Mouse (Mus musculus) ES-Bruce4 (cell line): ENCODE measurements at regions not wholly inside any gene's neighbourhood (a gene's known extent, or its start where the extent isn't known, plus 50 kb on each side); places are given as distances from the start of the nearest gene placed in this dataset.

Source experiments
- CTCF ChIP-seq: IDR thresholded peaks from one replicate; pipeline ENCODE4 v1.8.1; 2011; ENCODE audit warnings: low read depth, low read length
- EP300 ChIP-seq: IDR thresholded peaks from 2 replicates; pipeline ENCODE4 v1.6.1; 2011; ENCODE audit warnings: low read depth, low read length; ENCODE audit not compliant: insufficient read depth

DNA sequence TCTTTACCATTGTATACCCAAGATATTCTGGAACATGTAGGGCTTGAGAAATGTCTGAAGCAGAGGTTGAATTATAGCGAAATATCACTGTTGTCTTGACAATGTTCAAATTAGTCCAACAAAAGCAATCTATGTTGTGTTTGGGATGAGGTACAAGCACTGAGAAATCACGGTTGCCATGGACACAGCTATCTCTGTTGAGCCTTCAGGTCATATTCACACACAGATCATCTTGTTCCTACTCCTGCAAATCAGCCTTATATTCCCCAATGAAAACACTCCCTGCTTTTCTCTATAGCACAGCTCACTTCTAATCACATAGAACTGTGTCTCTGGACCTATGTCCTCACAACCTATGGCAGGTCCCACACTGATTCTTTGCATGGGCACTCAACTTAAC, 284.3 kb downstream of the Adam29 start:
- TF ChIP-seq EP300 (no peak), CTCF (no peak)
